Mouse (Mus musculus): ENCODE data around the gene Srm. TPM values are rescaled to one million over a fixed set of nuclear protein-coding genes. Genes with fewer than 3 reads are reported as not detected.

Gene Srm
- total and polyA plus RNA-seq, 3 experiments = 305 to 765 (median 332) TPM

DNA sequence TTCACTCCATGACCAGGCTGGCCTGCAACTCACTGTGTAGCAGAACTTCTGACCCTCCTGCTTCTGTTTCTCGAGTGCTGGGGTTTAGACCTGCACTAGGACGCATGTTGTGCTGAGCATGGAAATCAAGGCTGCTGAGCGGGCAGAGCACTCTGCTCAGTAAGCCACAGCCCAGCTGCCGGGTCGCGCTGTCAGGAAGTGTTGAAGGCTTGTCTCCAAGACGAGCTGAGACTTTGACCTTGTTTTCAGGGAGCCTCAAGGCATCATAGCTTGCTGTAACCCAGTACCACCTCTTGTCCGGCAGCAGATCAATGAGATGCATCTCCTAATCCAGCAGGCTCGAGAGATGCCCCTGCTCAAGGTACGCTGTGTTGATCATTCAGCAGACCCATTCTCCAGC is 21.2 kb upstream of the Srm start:
- Histone ChIP-seq H3K4me1 (ENCODE audit: control insufficient read depth in 1 of 2, insufficient read depth in 2 of 2, low read length in 2 of 2) (no peaks in the 10 kb centered on the region), H3K9me3 (replicated peaks; ENCODE audit: insufficient read depth, low read length) (no peaks in the 10 kb centered on the region), H3K9ac (ENCODE audit: control insufficient read depth, low read depth, low read length, poor library complexity, severe bottlenecking) (no peak overlapping the region), H3K4me3 (ENCODE audit: control insufficient read depth in 1 of 2, insufficient read depth in 1 of 2, low read depth in 2 of 2, low read length in 2 of 2) (no peak overlapping the region), H3K27ac (ENCODE audit: control insufficient read depth, low read depth, low read length) (no peak overlapping the region), H3K79me2 (ENCODE audit: control insufficient read depth, insufficient read depth, low read length, poor library complexity) (no peaks in the 10 kb centered on the region), H3K36me3 (ENCODE audit: control insufficient read depth in 1 of 2, insufficient read depth in 2 of 2, low read length in 2 of 2) (peaks cover 0 to 21% of the 10 kb centered on the region in 2 experiments; a peak in 2 of 4 replicates), H3K27me3 (ENCODE audit: control insufficient read depth in 1 of 2, insufficient read depth in 2 of 2, low read length in 2 of 2) (no peaks in the 10 kb centered on the region)
- DNase-seq (ENCODE audit: low read depth, low spot score) = no peak
- TF ChIP-seq SIN3A (IDR thresholded peaks at IDR 0.05; ENCODE audit: low read length) (no peak), USF1 (IDR thresholded peaks at IDR 0.05; ENCODE audit: low read depth, low read length) (no peak), NELFE (IDR thresholded peaks at IDR 0.05; ENCODE audit: low read depth, low read length) (no peak), MAX (IDR thresholded peaks at IDR 0.05; ENCODE audit: low read length) (no peak), MYB (IDR thresholded peaks at IDR 0.05; ENCODE audit: low read depth, low read length) (no peak), MEF2A (IDR thresholded peaks at IDR 0.05; ENCODE audit: extremely low read depth, insufficient replicate concordance, low read depth, low read length, poor library complexity, severe bottlenecking) (no peak), ZNF384 (IDR thresholded peaks at IDR 0.05; ENCODE audit: low read depth, low read length) (no peak), ZC3H11A (IDR thresholded peaks at IDR 0.05; ENCODE audit: low read depth, low read length) (no peak), EP300 (IDR thresholded peaks at IDR 0.05; ENCODE audit: low read depth in 1 of 2, low read length in 2 of 2) (no peak), GATA1 (IDR thresholded peaks at IDR 0.05; ENCODE audit: low read depth, low read length) (no peak), BHLHE40 (IDR thresholded peaks at IDR 0.05; ENCODE audit: borderline replicate concordance, low read depth, low read length) (no peak), MYC (IDR thresholded peaks at IDR 0.05; ENCODE audit: low read depth, low read length) (no peak), ETS1 (IDR thresholded peaks at IDR 0.05; ENCODE audit: low read depth, low read length) (no peak), ZKSCAN1 (IDR thresholded peaks at IDR 0.05; ENCODE audit: low read depth, low read length) (no peak), POLR2AphosphoS5 (IDR thresholded peaks at IDR 0.05; ENCODE audit: borderline replicate concordance, low read depth, low read length) (no peak), JUND (IDR thresholded peaks at IDR 0.05; ENCODE audit: low read depth, low read length) (no peak), UBTF (IDR thresholded peaks at IDR 0.05; ENCODE audit: borderline replicate concordance, insufficient read depth, low read depth, low read length) (no peak)

DNA sequence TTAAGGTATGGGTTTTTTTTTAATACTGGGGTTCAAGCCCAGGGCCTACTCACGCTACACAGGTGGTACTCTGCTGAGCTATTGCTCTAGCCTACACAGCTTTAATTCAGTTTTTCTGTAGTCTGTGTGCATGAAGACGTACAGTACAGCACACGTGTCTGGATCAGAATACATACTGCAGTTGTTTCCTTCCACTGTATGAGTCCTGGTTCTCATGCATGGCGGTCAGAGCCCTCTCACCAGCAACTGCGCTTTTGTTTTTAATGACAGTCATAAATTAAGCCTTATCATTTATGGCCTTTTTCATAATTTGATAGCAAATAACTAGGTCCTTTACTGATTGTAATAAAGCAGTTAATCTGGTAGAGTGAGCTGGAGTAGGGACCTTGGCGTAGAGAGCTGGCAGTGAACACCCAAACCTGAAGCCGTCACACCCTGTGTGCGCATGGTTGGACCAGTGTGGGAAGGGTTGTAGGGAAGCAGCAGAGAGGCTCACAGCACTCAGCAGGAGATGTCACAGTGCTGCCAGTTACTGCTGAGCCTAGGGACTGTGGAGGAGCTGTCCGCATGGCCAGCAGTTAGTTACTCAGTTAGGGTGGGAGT is 20.5 kb upstream of the Srm start:
- peaks cover 0 to 22% of the 10 kb centered on the region in 2 experiments; a peak in 2 of 4 replicates for H3K36me3 ChIP-seq (ENCODE audit: control insufficient read depth in 1 of 2, insufficient read depth in 2 of 2, low read length in 2 of 2)
- no peak for DNase-seq (ENCODE audit: low read depth, low spot score)
- no peak overlapping the region for H3K9ac ChIP-seq (ENCODE audit: control insufficient read depth, low read depth, low read length, poor library complexity, severe bottlenecking)
- H3K27ac ChIP-seq (ENCODE audit: control insufficient read depth, low read depth, low read length) = no peak overlapping the region
- H3K9me3 ChIP-seq (replicated peaks; ENCODE audit: insufficient read depth, low read length) = no peaks in the 10 kb centered on the region
- H3K79me2 ChIP-seq (ENCODE audit: control insufficient read depth, insufficient read depth, low read length, poor library complexity) = no peaks in the 10 kb centered on the region
- H3K4me3 ChIP-seq (ENCODE audit: control insufficient read depth in 1 of 2, insufficient read depth in 1 of 2, low read depth in 2 of 2, low read length in 2 of 2) = no peak overlapping the region
- TF ChIP-seq SMC3 (IDR thresholded peaks at IDR 0.05; ENCODE audit: low read depth, low read length) = no peak
- TF ChIP-seq MAX (IDR thresholded peaks at IDR 0.05; ENCODE audit: low read length) = no peak
- no peak for TF ChIP-seq MXI1 (IDR thresholded peaks at IDR 0.05; ENCODE audit: low read depth, low read length)
- no peak for TF ChIP-seq TAL1 (IDR thresholded peaks at IDR 0.05; ENCODE audit: low read length)
- no peak for TF ChIP-seq ZNF384 (IDR thresholded peaks at IDR 0.05; ENCODE audit: low read depth, low read length)
- no peak for TF ChIP-seq USF1 (IDR thresholded peaks at IDR 0.05; ENCODE audit: low read depth, low read length)
- no peak for TF ChIP-seq POLR2A (IDR thresholded peaks at IDR 0.05; ENCODE audit: control insufficient read depth in 1 of 2, insufficient read depth in 1 of 2, low read depth in 1 of 2, low read length in 2 of 2, poor library complexity in 1 of 2)
- TF ChIP-seq JUND (IDR thresholded peaks at IDR 0.05; ENCODE audit: low read depth, low read length) = no peak
- TF ChIP-seq TBP (IDR thresholded peaks at IDR 0.05; ENCODE audit: low read depth, low read length) = no peak
- H3K4me1 ChIP-seq (ENCODE audit: control insufficient read depth in 1 of 2, insufficient read depth in 2 of 2, low read length in 2 of 2) = no peaks in the 10 kb centered on the region
- H3K27me3 ChIP-seq (ENCODE audit: control insufficient read depth in 1 of 2, insufficient read depth in 2 of 2, low read length in 2 of 2) = no peaks in the 10 kb centered on the region

All from MEL (cell line).